Mouse (Mus musculus) stomach, embryonic 15.5 days (tissue): ENCODE results near the gene Misp. TPM values are rescaled to one million over a fixed set of nuclear protein-coding genes. Genes with fewer than 3 reads are reported as not detected.

Experiments used
- ATAC-seq: fragments of 200-750 bp; cut with Nextera tagmentation; 2 replicates; pipeline ENCODE4 v1.8.0; 2017; ENCODE audit warnings: low read depth, moderate number of reproducible peaks, moderate TSS enrichment; ENCODE audit not compliant: insufficient read depth, low FRiP score
- H3K27ac ChIP-seq: fragments of 300-500 bp; sonication (generic); 2 replicates; pipeline ENCODE4 v1.5.1; 2015; ENCODE audit warnings: mild to moderate bottlenecking, inconsistent platforms
- H3K27me3 ChIP-seq: fragments of 300-500 bp; sonication (generic); replicated peaks from 2 replicates; pipeline ENCODE4 v1.6.1; 2015; ENCODE audit warnings: inconsistent platforms
- H3K36me3 ChIP-seq: fragments of 300-500 bp; sonication (generic); 2 replicates; pipeline ENCODE4 v1.6.1; 2015; ENCODE audit warnings: inconsistent platforms
- H3K4me1 ChIP-seq: fragments of 300-500 bp; sonication (generic); 2 replicates; pipeline ENCODE4 v1.6.1; 2015; ENCODE audit warnings: inconsistent platforms
- H3K4me2 ChIP-seq: fragments of 300-500 bp; sonication (generic); 2 replicates; pipeline ENCODE4 v1.6.1; 2015; ENCODE audit warnings: mild to moderate bottlenecking, inconsistent platforms
- H3K4me3 ChIP-seq: fragments of 300-500 bp; sonication (generic); replicated peaks from 2 replicates; pipeline ENCODE4 v1.5.1; 2015; ENCODE audit warnings: inconsistent platforms
- H3K9ac ChIP-seq: fragments of 300-500 bp; sonication (generic); 2 replicates; pipeline ENCODE4 v1.6.1; 2015; ENCODE audit warnings: inconsistent platforms
- H3K9me3 ChIP-seq: fragments of 300-500 bp; sonication (generic); 2 replicates; pipeline ENCODE4 v1.6.1; 2016; ENCODE audit warnings: inconsistent platforms
- WGBS: fragments of 180-500 bp; shearing (Covaris S2); methylation state at CpG from one replicate; pipeline ENCODE4 v1.1.7; 2015; 5-methylcytosine and 5-hydroxymethylcytosine counted together
- polyA plus RNA-seq: library from polyadenylated mRNA; unstranded; fragments of >200 nt; fragmentation: Nextera tagmentation; extraction: Ambion mirVana; gene quantifications from 2 replicates; pipeline ENCODE4 v1.2.1, GENCODE M21; 2015

Gene Misp
- polyA plus RNA-seq, 1 experiment from 2014 or later: 50.0 TPM

DNA sequence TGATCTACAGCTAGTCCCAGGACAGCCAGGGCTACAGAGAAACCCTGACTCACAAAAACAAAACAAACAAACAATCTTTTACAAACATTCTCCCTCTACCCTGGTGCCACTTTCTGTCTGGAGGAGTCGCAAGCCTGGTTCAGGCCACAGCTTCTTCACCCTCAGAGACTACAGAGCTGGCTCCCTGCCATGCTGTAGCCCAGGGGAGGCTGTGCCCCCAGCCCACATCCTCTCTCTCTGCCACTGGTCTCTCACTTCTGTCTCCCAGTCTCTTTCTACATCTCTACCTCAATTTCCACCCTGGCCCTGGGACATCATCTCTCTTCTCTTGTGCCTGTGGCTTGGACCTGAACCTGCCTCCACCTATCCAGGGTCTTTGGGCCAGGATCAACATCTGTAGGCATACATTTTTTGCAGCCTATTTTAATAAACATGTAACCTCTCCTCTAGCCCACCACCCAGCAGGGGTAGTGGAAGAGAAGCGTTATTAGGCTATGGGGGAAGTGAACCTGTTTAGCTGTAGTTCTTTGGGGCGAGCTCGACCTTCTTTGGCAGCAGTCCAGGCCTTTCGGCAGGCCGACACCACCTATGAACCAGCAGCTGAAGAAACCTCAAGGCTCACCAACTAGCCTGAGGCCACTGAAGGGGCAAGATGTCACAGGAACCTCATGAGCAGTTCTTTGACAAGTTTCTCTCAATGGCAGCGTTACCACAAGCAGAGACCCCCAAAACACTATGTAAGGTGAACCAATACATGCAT, 11.4 kb downstream of the Misp start:
- no peaks in the 10 kb centered on the region for H3K36me3 ChIP-seq
- no peak for ATAC-seq
- no peak overlapping the region for H3K4me2 ChIP-seq
- H3K27ac ChIP-seq: no peak overlapping the region
- no peak overlapping the region for H3K9ac ChIP-seq
- H3K27me3 ChIP-seq: no peaks in the 10 kb centered on the region
- H3K9me3 ChIP-seq: no peaks in the 10 kb centered on the region
- H3K4me3 ChIP-seq: no peak overlapping the region
- WGBS: 71% methylated on average over 7 of the region's 7 CpGs
- H3K4me1 ChIP-seq: peaks cover 2% of the 10 kb centered on the region; the same call in 1 of the 2 replicates

DNA sequence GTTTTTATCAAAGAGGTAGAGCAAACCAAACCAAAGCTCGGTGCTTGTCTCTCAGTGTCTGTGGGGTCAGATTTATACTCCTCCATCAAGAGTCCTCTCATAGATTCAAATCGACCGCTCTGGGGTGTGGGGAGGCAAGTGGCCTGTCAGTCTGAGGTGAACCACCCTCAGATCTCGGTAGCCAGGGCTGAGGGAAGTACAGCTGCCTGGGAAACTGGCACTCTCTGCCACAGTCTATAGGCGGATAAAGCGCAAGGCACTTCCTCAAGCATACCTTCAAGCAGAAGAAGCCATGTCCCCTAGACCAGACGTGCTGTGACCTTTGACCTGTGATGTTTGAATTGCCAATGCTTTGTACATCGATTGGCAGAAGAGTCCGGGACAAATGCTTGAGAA, 12.0 kb downstream of the Misp start:
- no peak overlapping the region for H3K9ac ChIP-seq
- H3K9me3 ChIP-seq: no peaks in the 10 kb centered on the region
- no peak overlapping the region for H3K4me3 ChIP-seq
- no peak for ATAC-seq
- no peaks in the 10 kb centered on the region for H3K27me3 ChIP-seq
- 66% methylated on average over 9 of the region's 9 CpGs for WGBS
- peaks cover 2% of the 10 kb centered on the region; the same call in 1 of the 2 replicates for H3K4me1 ChIP-seq
- H3K4me2 ChIP-seq: no peak overlapping the region
- H3K36me3 ChIP-seq: no peaks in the 10 kb centered on the region
- no peak overlapping the region for H3K27ac ChIP-seq

DNA sequence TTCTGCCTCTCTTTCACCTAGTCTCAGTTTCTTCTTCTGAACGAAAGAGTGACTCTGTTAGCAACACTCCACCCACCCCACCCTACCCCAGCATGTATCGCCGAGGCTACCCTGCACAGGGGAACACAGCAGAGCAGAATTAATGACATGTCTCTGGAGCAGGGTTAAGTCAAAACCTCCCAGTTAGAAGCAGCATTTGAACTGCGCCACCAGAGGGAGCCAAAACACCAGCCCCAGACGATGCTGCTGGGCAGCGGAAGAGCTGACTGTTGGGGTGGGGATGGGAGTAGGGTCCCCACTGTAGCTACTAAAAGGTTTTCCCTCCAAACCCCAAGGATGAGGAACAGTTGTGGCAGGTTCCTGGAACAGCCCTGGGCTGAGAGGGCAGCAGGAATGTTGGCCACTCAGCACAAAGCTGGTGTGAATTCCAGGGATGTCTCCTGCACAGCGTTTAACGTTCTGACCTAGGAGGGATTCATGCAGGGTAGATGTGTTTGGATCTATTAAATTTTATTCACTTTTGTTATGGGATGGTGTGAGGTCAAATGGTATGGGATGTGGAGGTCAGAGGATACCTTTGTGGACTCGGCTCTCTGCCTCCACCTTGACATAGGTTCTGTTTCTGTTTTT, 14.1 kb downstream of the Misp start:
- peak; percentile 53 for ATAC-seq
- Histone ChIP-seq H3K4me3 (no peak overlapping the region), H3K4me1 (peaks cover 2% of the 10 kb centered on the region; the same call in 1 of the 2 replicates), H3K27me3 (no peaks in the 10 kb centered on the region), H3K9me3 (no peaks in the 10 kb centered on the region), H3K4me2 (no peak overlapping the region), H3K9ac (no peak overlapping the region), H3K36me3 (no peaks in the 10 kb centered on the region), H3K27ac (no peak overlapping the region)
- 19% methylated on average over 9 of the region's 9 CpGs for WGBS

DNA sequence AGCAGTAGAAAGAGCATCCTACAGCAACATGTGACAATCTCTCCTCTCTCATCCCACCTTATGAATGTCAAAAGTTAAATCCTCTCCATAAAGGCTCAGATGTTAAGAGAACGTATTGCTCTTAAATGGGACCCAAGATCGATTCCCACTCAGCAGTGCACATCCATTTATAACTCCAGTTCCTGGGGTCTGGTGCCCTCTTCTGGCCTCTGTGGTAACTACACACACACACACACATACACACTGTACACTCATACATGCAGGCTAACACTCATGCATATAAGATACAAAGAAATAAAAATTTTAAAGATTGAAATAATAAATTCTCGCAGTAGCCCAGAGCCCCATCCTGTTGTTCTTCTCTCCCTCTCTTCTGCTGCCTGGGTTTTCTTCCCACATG, 16.1 kb downstream of the Misp start:
- Histone ChIP-seq H3K9ac (no peak overlapping the region), H3K4me1 (peaks cover 12% of the 10 kb centered on the region), H3K4me2 (no peak overlapping the region), H3K9me3 (no peaks in the 10 kb centered on the region), H3K27me3 (no peaks in the 10 kb centered on the region), H3K4me3 (no peak overlapping the region), H3K27ac (no peak overlapping the region), H3K36me3 (no peaks in the 10 kb centered on the region)
- 94% methylated on average over 3 of the region's 3 CpGs for WGBS
- no peak for ATAC-seq

DNA sequence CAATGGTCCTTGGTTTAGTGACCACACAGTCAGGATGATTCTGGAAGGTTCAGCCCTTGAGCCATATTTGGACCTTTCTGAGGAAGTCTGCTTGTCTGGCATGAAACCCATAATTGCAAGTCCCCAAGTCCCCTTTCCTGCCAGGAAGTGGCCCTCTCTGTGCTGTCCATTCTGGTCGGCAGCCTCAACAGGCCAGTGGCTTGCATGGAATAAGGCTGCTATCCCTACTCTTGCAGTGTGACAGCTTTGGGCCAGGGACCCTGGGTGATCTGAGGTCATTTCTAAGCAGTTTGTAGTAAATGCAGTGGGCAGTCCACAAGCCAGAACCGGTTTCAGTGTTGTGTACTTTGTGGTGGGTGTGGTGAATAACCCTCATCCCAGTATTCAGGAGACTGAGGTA, 17.4 kb downstream of the Misp start:
- H3K9me3 ChIP-seq: no peaks in the 10 kb centered on the region
- no peak overlapping the region for H3K4me2 ChIP-seq
- no peak overlapping the region for H3K4me3 ChIP-seq
- H3K27ac ChIP-seq: no peak overlapping the region
- H3K9ac ChIP-seq: no peak overlapping the region
- no peaks in the 10 kb centered on the region for H3K36me3 ChIP-seq
- no peak for ATAC-seq
- H3K27me3 ChIP-seq: no peaks in the 10 kb centered on the region
- WGBS: 41% methylated on average over 2 of the region's 2 CpGs
- H3K4me1 ChIP-seq: peaks cover 13% of the 10 kb centered on the region

DNA sequence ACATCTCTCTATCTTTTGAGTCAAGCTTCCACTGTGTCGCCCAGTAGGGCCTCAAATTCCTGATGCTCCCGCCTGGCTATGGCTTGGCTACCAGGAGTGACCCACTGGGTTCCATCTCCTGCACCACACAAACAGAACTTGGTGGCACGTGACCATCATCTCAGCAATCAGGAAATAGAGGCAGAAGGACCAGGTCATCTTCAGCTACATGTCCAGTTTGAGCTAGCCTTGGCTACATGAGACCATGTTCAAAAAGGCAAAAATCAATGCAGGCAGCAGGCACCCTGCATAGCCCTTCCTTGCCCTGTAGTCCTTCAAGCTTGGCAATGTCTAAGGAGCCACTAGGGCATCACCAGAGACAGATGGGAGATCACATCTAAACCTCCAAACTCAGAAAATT, 19.3 kb downstream of the Misp start:
- H3K4me3 ChIP-seq: no peak overlapping the region
- no peaks in the 10 kb centered on the region for H3K36me3 ChIP-seq
- H3K27me3 ChIP-seq: no peaks in the 10 kb centered on the region
- no peak overlapping the region; the same call in 1 of the 2 replicates for H3K4me2 ChIP-seq
- H3K9ac ChIP-seq: no peak overlapping the region
- no peaks in the 10 kb centered on the region for H3K9me3 ChIP-seq
- WGBS: 87% methylated on average over 3 of the region's 3 CpGs
- H3K27ac ChIP-seq: peak overlapping the region; percentile 95
- peaks cover 20% of the 10 kb centered on the region for H3K4me1 ChIP-seq
- no peak for ATAC-seq

DNA sequence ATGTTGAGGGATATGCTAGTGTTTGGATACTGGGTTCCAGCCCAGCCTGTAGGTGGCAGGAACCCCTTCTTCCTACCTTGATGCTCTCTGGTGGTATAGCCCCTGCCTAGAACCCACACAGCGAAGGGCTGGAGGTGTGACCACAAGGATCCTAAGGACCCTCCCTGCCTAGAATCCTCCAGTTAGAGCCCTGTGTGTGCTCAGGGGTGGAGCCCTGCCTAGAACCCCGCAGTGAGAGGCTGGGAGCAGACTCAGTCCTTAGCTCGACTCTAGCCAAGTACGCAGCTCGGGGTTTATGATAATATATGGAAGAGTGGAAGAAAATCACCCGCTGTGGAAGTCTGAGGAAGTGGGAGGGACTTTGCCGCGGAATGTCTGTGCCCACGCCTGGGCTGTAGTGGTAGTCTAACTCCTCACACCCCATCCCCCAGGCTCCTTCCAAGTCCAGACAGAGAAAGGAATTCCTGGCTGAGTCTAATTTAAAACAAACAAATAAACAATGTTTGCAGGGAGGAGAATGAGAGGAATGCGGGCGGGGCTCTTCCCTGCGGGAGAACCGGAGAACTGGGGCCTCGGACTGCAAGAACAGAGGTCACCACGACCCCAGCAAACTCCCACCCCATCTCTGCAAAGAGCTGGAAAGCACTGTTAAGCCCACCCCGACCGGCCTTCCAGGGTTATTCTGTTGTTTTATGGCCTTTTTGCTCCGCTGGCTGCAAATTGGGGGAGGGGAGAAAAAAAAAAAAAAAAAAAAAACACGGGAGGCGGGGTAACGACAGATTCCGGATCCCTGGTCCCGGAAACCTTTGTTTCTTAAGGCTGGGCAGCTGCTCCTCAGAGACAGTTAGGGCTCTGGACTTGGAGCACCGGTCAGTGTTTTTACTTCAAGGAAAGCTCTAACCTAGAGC, 20.1 kb downstream of the Misp start:
- Histone ChIP-seq H3K4me3 (peak overlapping the region; percentile 40), H3K4me1 (peaks cover 20% of the 10 kb centered on the region), H3K9me3 (no peaks in the 10 kb centered on the region), H3K27me3 (no peaks in the 10 kb centered on the region), H3K36me3 (no peaks in the 10 kb centered on the region), H3K4me2 (peak overlapping the region; percentile 87), H3K9ac (peak overlapping the region; percentile 16; the same call in 1 of the 2 replicates), H3K27ac (peak overlapping the region; percentile 95)
- WGBS: 1% methylated on average over 24 of the region's 24 CpGs
- ATAC-seq: peak; percentile 86

DNA sequence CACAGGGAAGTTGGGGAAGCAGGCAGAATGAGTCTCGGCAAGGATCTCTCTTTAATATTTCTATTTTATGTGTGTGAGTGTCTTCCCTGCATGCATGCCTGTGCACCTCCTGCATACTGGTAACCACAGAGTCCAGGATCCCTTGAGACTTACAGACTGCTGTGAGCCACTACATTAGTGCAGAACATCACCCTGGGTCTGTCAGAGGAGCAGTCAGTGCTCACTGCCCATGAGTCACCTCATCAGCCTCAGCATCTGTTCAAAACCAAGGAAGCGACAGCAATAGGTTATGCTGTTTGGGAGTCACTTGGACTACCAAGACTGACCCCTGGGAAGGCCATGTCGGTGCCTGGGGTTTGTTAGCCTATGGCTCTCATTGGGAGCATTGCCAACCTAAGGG, 21.5 kb downstream of the Misp start:
- no peak for ATAC-seq
- no peaks in the 10 kb centered on the region for H3K9me3 ChIP-seq
- no peaks in the 10 kb centered on the region for H3K36me3 ChIP-seq
- no peak overlapping the region for H3K4me2 ChIP-seq
- 66% methylated on average over 3 of the region's 3 CpGs for WGBS
- no peak overlapping the region for H3K27ac ChIP-seq
- H3K9ac ChIP-seq: no peak overlapping the region
- no peaks in the 10 kb centered on the region for H3K27me3 ChIP-seq
- H3K4me3 ChIP-seq: no peak overlapping the region
- peaks cover 20% of the 10 kb centered on the region for H3K4me1 ChIP-seq

DNA sequence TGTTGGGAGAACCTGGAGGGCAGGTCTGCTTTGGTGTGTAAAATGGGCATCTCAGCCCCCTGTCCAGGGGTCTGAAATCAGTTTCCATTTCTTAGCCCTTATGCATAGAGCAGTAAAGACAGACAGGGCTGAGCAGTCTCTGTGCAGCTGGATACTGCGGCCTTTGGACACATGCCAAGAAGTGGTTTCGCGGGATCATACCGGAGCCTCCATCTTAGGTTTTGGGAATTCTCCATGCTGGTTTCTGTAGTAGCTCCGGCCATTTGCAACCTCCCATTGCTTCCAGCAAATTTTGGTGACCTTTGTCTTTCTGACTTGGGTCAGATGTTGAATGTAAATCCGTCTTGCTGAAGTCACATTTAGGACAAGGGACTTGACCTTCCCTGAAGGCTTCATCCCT, 22.7 kb downstream of the Misp start:
- Histone ChIP-seq H3K4me3 (no peak overlapping the region), H3K4me2 (no peak overlapping the region), H3K27ac (no peak overlapping the region), H3K27me3 (no peaks in the 10 kb centered on the region), H3K4me1 (peaks cover 20% of the 10 kb centered on the region), H3K9ac (no peak overlapping the region), H3K9me3 (no peaks in the 10 kb centered on the region), H3K36me3 (no peaks in the 10 kb centered on the region)
- peak; percentile 40 for ATAC-seq
- WGBS: 44% methylated on average over 6 of the region's 6 CpGs

DNA sequence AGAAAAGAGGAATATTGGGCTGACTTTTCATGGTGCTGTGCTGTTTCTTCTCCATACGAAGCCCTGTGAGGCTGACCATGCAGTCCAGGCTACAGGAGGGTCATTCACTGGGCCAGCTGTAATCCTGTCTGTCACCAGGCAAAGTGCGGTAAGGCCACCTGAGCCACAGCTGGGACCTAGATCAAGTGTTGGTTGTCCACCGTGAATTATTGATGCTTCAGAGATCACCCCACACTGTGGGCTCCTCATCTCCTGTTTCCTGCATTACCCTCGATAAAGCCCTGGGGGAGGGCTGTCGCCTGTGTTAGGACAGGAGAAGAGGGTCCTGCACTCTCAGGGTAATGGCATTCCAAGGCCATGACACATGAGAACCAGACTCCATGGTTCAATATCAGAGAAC, 25.8 kb downstream of the Misp start:
- H3K4me2 ChIP-seq: no peak overlapping the region
- H3K4me1 ChIP-seq: peaks cover 15% of the 10 kb centered on the region
- no peaks in the 10 kb centered on the region for H3K27me3 ChIP-seq
- ATAC-seq: no peak
- 56% methylated on average over 5 of the region's 5 CpGs for WGBS
- no peaks in the 10 kb centered on the region for H3K9me3 ChIP-seq
- no peak overlapping the region for H3K4me3 ChIP-seq
- H3K36me3 ChIP-seq: no peaks in the 10 kb centered on the region
- no peak overlapping the region for H3K9ac ChIP-seq
- H3K27ac ChIP-seq: no peak overlapping the region

DNA sequence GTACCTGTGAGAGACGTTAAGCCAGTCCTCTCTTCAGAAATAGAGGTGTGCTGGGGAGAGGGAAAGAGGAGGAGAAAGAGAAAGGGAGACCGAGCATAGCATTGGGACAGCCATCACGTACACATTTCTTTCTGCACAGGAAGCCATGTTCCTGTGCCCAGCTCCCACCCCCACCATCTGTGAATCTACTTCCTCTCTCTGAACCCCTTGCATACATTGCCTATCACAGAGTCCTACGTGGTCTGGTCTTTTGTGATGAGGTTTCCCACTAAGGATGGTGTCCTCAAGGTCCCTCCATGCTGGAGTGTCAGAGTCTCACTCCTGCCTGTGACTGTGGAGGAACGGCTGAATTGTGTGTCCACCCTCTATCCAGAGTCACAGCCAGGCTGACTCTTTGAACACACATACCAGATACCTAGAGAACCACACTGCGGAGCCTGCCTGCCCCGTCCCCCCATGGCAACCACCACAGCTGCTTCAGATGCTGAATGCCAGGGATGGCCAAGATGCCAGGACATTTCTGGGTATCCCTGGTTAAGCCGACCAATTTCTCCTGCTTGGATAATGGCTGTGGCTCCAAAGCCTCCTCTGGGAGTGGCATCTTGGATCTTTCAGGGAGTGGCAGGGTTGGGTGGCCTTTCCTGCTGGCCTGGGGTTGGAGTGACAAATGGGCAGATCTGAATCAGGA, 29.3 kb downstream of the Misp start:
- ATAC-seq: no peak
- Histone ChIP-seq H3K27me3 (no peaks in the 10 kb centered on the region), H3K9me3 (no peaks in the 10 kb centered on the region), H3K4me2 (no peak overlapping the region), H3K27ac (no peak overlapping the region), H3K4me3 (no peak overlapping the region), H3K9ac (no peak overlapping the region), H3K4me1 (peaks cover 21% of the 10 kb centered on the region), H3K36me3 (no peaks in the 10 kb centered on the region)
- 77% methylated on average over 8 of the region's 8 CpGs for WGBS
